Mouse (Mus musculus) thymus, adult 2 months (tissue): ENCODE results near the gene Acox2.

Source experiments
- CTCF ChIP-seq: fragments of 200-500 bp; IDR thresholded peaks from 2 replicates; pipeline ENCODE4 v1.5.1; 2012; ENCODE audit warnings: mild to moderate bottlenecking, control low read depth, low read length, moderate library complexity, borderline replicate concordance; ENCODE audit not compliant: control insufficient read depth, poor library complexity, insufficient read depth; ENCODE audit errors: extremely low read depth
- POLR2A ChIP-seq: fragments of 200-500 bp; IDR thresholded peaks from 2 replicates; pipeline ENCODE4 v1.6.1; 2012; ENCODE audit warnings: mild to moderate bottlenecking, low read length, control low read depth, moderate library complexity; ENCODE audit not compliant: control insufficient read depth, poor library complexity, insufficient read depth; ENCODE audit errors: extremely low read depth

GRCm38 (mm10) chr14:8233252-8233651, 25.9 kb downstream of the Acox2 start:
- TF ChIP-seq POLR2A, result no peak
- no peak for TF ChIP-seq CTCF
